Mouse (Mus musculus) spleen, adult 2 months (tissue): ENCODE measurements around the gene Bag1.

Experiments used
- CTCF ChIP-seq: fragments of 200-500 bp; IDR thresholded peaks from 2 replicates; pipeline ENCODE4 v1.5.1; 2011; ENCODE audit warnings: mild to moderate bottlenecking, inconsistent platforms; ENCODE audit not compliant: insufficient read depth, insufficient read length, insufficient replicate concordance; ENCODE audit errors: extremely low read depth
- POLR2A ChIP-seq: fragments of 200-500 bp; IDR thresholded peaks from 2 replicates; pipeline ENCODE4 v1.6.1; 2011; ENCODE audit warnings: low read depth, low read length, inconsistent platforms

- peak; percentile 14; the same call in 1 of the 2 replicates for TF ChIP-seq CTCF
- TF ChIP-seq POLR2A: no peak
Observed at GRCm38 (mm10) chr4:40953521-40953920, 5.4 kb upstream of the Bag1 start.
